Mouse (Mus musculus) heart, embryonic 12.5 days (tissue): ENCODE results near the gene Zfp354a. TPM values are rescaled to one million over a fixed set of nuclear protein-coding genes. Genes with fewer than 3 reads are reported as not detected.
A peak's percentile ranks its signal among the peaks of the same experiment; 100 is the strongest.

Source experiments
- ATAC-seq: fragments of 200-750 bp; cut with Nextera tagmentation; 2 replicates; pipeline ENCODE4 v1.8.0; 2017; ENCODE audit warnings: moderate TSS enrichment, moderate library complexity; ENCODE audit not compliant: insufficient number of reproducible peaks, low FRiP score
- H3K27ac ChIP-seq: fragments of 300-500 bp; sonication (generic); 2 replicates; pipeline ENCODE4 v1.5.1; 2016; ENCODE audit warnings: mild to moderate bottlenecking, moderate library complexity; ENCODE audit not compliant: poor library complexity, severe bottlenecking
- H3K27me3 ChIP-seq: fragments of 300-500 bp; sonication (generic); replicated peaks from 2 replicates; pipeline ENCODE4 v1.6.1; 2016; ENCODE audit warnings: mild to moderate bottlenecking, moderate library complexity
- H3K36me3 ChIP-seq: fragments of 300-500 bp; sonication (generic); 2 replicates; pipeline ENCODE4 v1.6.1; 2016; ENCODE audit warnings: mild to moderate bottlenecking, moderate library complexity
- H3K4me1 ChIP-seq: fragments of 300-500 bp; sonication (generic); replicated peaks from 2 replicates; pipeline ENCODE4 v1.6.1; 2016; ENCODE audit warnings: mild to moderate bottlenecking
- H3K4me2 ChIP-seq: fragments of 300-500 bp; sonication (generic); 2 replicates; pipeline ENCODE4 v1.6.1; 2016; ENCODE audit warnings: mild to moderate bottlenecking, moderate library complexity
- H3K4me3 ChIP-seq: fragments of 300-500 bp; sonication (generic); 2 replicates; pipeline ENCODE4 v1.5.1; 2016; ENCODE audit warnings: mild to moderate bottlenecking
- H3K9ac ChIP-seq: fragments of 300-500 bp; sonication (generic); 2 replicates; pipeline ENCODE4 v1.6.1; 2016; ENCODE audit warnings: mild to moderate bottlenecking, moderate library complexity
- H3K9me3 ChIP-seq: fragments of 300-500 bp; sonication (generic); replicated peaks from 2 replicates; pipeline ENCODE4 v1.6.1; 2016; ENCODE audit warnings: mild to moderate bottlenecking, moderate library complexity
- WGBS: fragments of 180-500 bp; shearing (Covaris S2); methylation state at CpG from one replicate; pipeline ENCODE4 v1.1.7; 2016; 5-methylcytosine and 5-hydroxymethylcytosine counted together
- polyA plus RNA-seq: library from polyadenylated mRNA; unstranded; fragments of >200 nt; fragmentation: Nextera tagmentation; extraction: Ambion mirVana; gene quantifications from 2 replicates; pipeline ENCODE4 v1.2.1, GENCODE M21; 2016

The Zfp354a gene
- polyA plus RNA-seq, 1 experiment from 2014 or later = 6.4 TPM

GRCm38 (mm10) chr11:51051678-51052077, 7.4 kb upstream of the Zfp354a start:
- WGBS = 53% methylated on average over 2 of the region's 2 CpGs
- Histone ChIP-seq H3K4me3 (no peak overlapping the region), H3K4me2 (no peak overlapping the region), H3K4me1 (no peaks in the 10 kb centered on the region), H3K36me3 (no peaks in the 10 kb centered on the region), H3K9ac (no peak overlapping the region), H3K9me3 (0 out of 2 replicates have a peak, but pooled peaks cover 3% of the 10 kb centered on the region), H3K27me3 (no peaks in the 10 kb centered on the region), H3K27ac (no peak overlapping the region)
- ATAC-seq = no peak

- no peak overlapping the region for H3K4me3 ChIP-seq
- no peak for ATAC-seq
- 34% methylated on average over 3 of the region's 3 CpGs for WGBS
- no peak overlapping the region for H3K9ac ChIP-seq
- no peaks in the 10 kb centered on the region for H3K27me3 ChIP-seq
- no peaks in the 10 kb centered on the region for H3K9me3 ChIP-seq
- no peak overlapping the region for H3K27ac ChIP-seq
- H3K4me2 ChIP-seq = no peak overlapping the region
- H3K36me3 ChIP-seq = no peaks in the 10 kb centered on the region
- H3K4me1 ChIP-seq = no peaks in the 10 kb centered on the region
These were observed 5.8 kb upstream of the Zfp354a start for GRCm38 (mm10) chr11:51053230-51053629.

- 14% methylated on average over 14 of the region's 14 CpGs for WGBS
- Histone ChIP-seq H3K9ac (peak overlapping the region; percentile 81), H3K4me2 (peak overlapping the region; percentile 92), H3K9me3 (no peaks in the 10 kb centered on the region), H3K27me3 (no peaks in the 10 kb centered on the region), H3K27ac (no peak overlapping the region), H3K4me3 (peak overlapping the region; percentile 67), H3K4me1 (peaks cover 7% of the 10 kb centered on the region), H3K36me3 (peaks cover 35% of the 10 kb centered on the region)
- no peak for ATAC-seq
These were observed 583 bp downstream of the Zfp354a start for GRCm38 (mm10) chr11:51059640-51060039.

DNA sequence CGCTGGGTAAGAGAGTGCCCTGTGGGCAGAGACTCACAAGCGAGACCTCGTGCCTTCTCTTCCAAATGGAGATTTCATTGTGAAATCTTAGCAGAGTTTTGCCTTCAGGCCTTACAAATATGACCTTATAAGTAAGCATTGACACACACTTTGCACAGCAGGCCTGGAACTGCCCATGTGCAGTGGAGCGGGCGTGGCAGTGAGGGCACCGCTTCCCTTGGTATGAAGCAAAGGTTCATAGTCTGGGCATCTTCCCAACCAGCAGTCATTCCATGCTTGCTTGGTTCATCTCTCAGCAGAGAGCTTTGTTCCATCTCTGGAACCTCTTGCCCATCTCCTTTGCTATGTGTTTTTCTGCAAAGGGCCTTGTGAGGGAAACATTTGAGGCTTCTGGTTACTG, 1.9 kb downstream of the Zfp354a start:
- Histone ChIP-seq H3K4me2 (no peak overlapping the region), H3K36me3 (peaks cover 47% of the 10 kb centered on the region), H3K9me3 (no peaks in the 10 kb centered on the region), H3K27ac (no peak overlapping the region), H3K4me3 (no peak overlapping the region), H3K4me1 (peaks cover 7% of the 10 kb centered on the region), H3K9ac (no peak overlapping the region), H3K27me3 (no peaks in the 10 kb centered on the region)
- 93% methylated on average over 6 of the region's 6 CpGs for WGBS
- ATAC-seq = no peak

GRCm38 (mm10) chr11:51063276-51063675, 4.2 kb downstream of the Zfp354a start:
- H3K9ac ChIP-seq = no peak overlapping the region
- no peak overlapping the region for H3K4me2 ChIP-seq
- no peaks in the 10 kb centered on the region for H3K9me3 ChIP-seq
- H3K27ac ChIP-seq = no peak overlapping the region
- no peak overlapping the region for H3K4me3 ChIP-seq
- ATAC-seq = no peak
- H3K4me1 ChIP-seq = peaks cover 7% of the 10 kb centered on the region
- H3K27me3 ChIP-seq = no peaks in the 10 kb centered on the region
- 81% methylated on average over 7 of the region's 7 CpGs for WGBS
- peaks cover 68% of the 10 kb centered on the region for H3K36me3 ChIP-seq

DNA sequence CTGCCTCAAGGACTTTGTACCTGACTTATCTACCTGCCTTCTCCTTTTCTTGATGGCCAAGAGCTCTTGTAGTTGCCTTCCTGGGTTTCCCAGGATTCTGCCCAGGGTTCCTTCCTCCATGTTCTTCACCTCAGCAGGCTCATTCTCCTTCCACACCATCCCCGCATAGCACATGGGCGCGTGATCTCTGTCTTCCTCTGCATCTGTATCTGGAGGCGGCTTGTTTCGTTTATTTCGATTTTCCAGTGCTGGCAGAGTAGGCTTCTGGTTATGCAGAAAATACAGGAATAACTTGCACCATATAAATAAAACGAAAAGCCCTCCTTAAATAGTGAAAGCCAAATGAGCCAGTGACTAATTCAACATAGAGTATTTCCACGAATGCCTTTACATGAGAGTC, 4.8 kb downstream of the Zfp354a start:
- Histone ChIP-seq H3K9me3 (no peaks in the 10 kb centered on the region), H3K4me2 (no peak overlapping the region), H3K4me1 (peaks cover 7% of the 10 kb centered on the region), H3K4me3 (no peak overlapping the region), H3K9ac (no peak overlapping the region), H3K27ac (no peak overlapping the region), H3K36me3 (peaks cover 74% of the 10 kb centered on the region), H3K27me3 (no peaks in the 10 kb centered on the region)
- 87% methylated on average over 8 of the region's 8 CpGs for whole genome bisulfite sequencing
- no peak for ATAC-seq

DNA sequence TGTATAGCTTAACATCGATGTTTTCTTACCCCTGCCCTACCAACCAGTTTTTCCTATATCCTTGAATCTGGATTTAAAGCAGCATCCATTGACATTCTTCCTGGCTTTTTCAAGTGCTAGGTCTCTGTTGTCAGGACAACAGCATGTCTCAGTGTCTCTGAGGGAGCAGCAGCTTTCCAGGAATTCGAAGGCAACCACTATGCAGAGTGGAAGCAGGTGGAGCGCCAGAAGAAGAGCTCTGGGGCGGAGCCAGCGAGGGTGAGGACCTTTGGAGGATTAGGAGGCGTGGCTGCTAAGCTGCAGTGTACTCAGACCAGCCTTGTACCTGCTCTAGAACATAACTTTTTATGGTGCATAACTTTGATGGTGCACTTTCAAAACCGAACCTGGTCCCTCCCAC, 25.5 kb downstream of the Zfp354a start:
- Histone ChIP-seq H3K4me2 (no peak overlapping the region), H3K4me1 (no peaks in the 10 kb centered on the region), H3K27ac (no peak overlapping the region), H3K27me3 (peaks cover 19% of the 10 kb centered on the region; the same call in 1 of the 2 replicates), H3K36me3 (no peaks in the 10 kb centered on the region), H3K9me3 (no peaks in the 10 kb centered on the region), H3K4me3 (no peak overlapping the region), H3K9ac (no peak overlapping the region)
- ATAC-seq = no peak
- 38% methylated on average over 7 of the region's 7 CpGs for WGBS

- Histone ChIP-seq H3K9me3 (no peaks in the 10 kb centered on the region), H3K4me3 (no peak overlapping the region), H3K27ac (no peak overlapping the region), H3K9ac (no peak overlapping the region), H3K4me2 (no peak overlapping the region), H3K27me3 (peaks cover 19% of the 10 kb centered on the region; the same call in 1 of the 2 replicates), H3K36me3 (no peaks in the 10 kb centered on the region), H3K4me1 (no peaks in the 10 kb centered on the region)
- WGBS = 59% methylated on average over 13 of the region's 13 CpGs
- no peak for ATAC-seq
These were observed 26.2 kb downstream of the Zfp354a start for GRCm38 (mm10) chr11:51085269-51085668.

GRCm38 (mm10) chr11:51107261-51107660, 48.2 kb downstream of the Zfp354a start:
- Histone ChIP-seq H3K9me3 (peaks cover 9% of the 10 kb centered on the region; the same call in 1 of the 2 replicates), H3K36me3 (no peaks in the 10 kb centered on the region), H3K4me3 (no peak overlapping the region), H3K4me2 (no peak overlapping the region), H3K9ac (no peak overlapping the region), H3K27me3 (no peaks in the 10 kb centered on the region), H3K4me1 (no peaks in the 10 kb centered on the region), H3K27ac (no peak overlapping the region)
- ATAC-seq = no peak
- 66% methylated on average over 2 of the region's 2 CpGs for WGBS

DNA sequence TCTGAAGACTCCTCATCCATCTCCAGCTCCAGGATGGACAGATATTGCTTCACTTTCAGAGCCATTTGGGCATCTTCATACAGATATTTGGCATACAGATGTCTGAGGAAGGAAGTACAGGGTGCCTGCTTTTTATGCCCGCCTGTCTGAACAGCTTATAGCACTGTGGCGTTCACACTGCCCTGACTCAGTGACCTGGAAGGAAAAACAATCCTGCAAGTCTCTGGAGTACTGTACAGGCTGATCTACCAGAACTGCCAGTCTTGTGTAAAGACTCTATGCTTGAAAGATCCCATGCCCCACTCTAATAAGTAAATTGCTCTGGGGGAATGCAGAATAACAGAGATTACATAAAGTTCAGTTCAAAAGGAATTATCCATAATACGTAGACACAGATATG, 51.6 kb downstream of the Zfp354a start:
- no peak overlapping the region for H3K27ac ChIP-seq
- H3K27me3 ChIP-seq = no peaks in the 10 kb centered on the region
- H3K4me1 ChIP-seq = no peaks in the 10 kb centered on the region
- H3K9ac ChIP-seq = no peak overlapping the region
- no peaks in the 10 kb centered on the region for H3K36me3 ChIP-seq
- 76% methylated on average over 3 of the region's 3 CpGs for WGBS
- no peak for ATAC-seq
- peaks cover 13% of the 10 kb centered on the region for H3K9me3 ChIP-seq
- no peak overlapping the region for H3K4me3 ChIP-seq
- H3K4me2 ChIP-seq = no peak overlapping the region
